In the genomic region with DNA sequence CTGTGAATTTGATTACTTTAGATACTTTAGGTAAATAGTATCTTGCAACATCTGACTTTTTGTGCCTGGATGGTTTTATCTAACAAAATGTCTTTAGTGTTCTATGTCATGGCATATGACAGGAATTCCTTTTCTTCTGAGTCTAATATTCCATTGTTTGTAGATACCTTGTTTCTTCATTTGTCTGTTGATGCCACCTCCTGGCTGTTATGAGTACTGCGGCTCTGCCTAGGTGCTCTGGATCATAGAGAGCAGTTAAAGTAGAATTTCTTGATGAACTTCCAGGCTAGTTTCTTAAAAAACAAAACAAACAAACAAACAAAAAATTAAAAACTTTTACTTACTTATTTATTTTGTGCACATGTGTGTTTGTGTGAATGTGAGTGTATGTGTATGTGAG, we compare ENCODE assay signal across 9 mouse cellular contexts.
DNase-seq lines count a peak whose midpoint lies in the region; ATAC-seq lines count a peak whose summit lies in the region.
"Had no signal": no experiment of that assay in that cellular context is flagged by ENCODE, and none has a peak within 500 bp of the region (broad histone marks: within the 10 kb centered on the region; RNA-seq: fewer than 3 reads in every experiment).

No protein-coding gene starts in this region.

- H3K27ac ChIP-seq in embryonic facial prominence, embryonic 11.5 days (replicated peaks; ENCODE audit: low read depth, low read length), result no peak overlapping the region
- H3K27ac ChIP-seq in embryonic facial prominence, embryonic 10.5 days (replicated peaks), result no peak overlapping the region
- H3K27ac ChIP-seq in midbrain, embryonic 11.5 days (ENCODE audit: low read depth, low read length), result no peak overlapping the region
- H3K27ac ChIP-seq: stomach, embryonic 15.5 days had no signal

- no peak overlapping the region for H3K4me3 ChIP-seq in embryonic facial prominence, embryonic 11.5 days (ENCODE audit: low read depth, low read length)
- no peak overlapping the region for H3K4me3 ChIP-seq in embryonic facial prominence, embryonic 10.5 days
- no peak overlapping the region for H3K4me3 ChIP-seq in midbrain, embryonic 11.5 days (ENCODE audit: low read depth, low read length)
- H3K4me3 ChIP-seq: stomach, embryonic 15.5 days had no signal

- H3K27me3 ChIP-seq in embryonic facial prominence, embryonic 11.5 days (ENCODE audit: control insufficient read depth, insufficient read depth, low read length), result no peaks in the 10 kb centered on the region
- H3K27me3 ChIP-seq in embryonic facial prominence, embryonic 10.5 days (replicated peaks; ENCODE audit: low read depth, poor library complexity, severe bottlenecking), result no peaks in the 10 kb centered on the region
- no peaks in the 10 kb centered on the region for H3K27me3 ChIP-seq in midbrain, embryonic 11.5 days (ENCODE audit: control insufficient read depth, insufficient read depth, low read length)
- H3K27me3 ChIP-seq: stomach, embryonic 15.5 days had no signal

- no peak overlapping the region for H3K9ac ChIP-seq in embryonic facial prominence, embryonic 11.5 days (replicated peaks; ENCODE audit: low read length)
- no peak overlapping the region for H3K9ac ChIP-seq in midbrain, embryonic 11.5 days (ENCODE audit: low read length)
- H3K9ac ChIP-seq: stomach, embryonic 15.5 days had no signal

- no peaks in the 10 kb centered on the region for H3K9me3 ChIP-seq in embryonic facial prominence, embryonic 11.5 days (replicated peaks; ENCODE audit: control insufficient read depth, low read length)
- H3K9me3 ChIP-seq in embryonic facial prominence, embryonic 10.5 days, result no peaks in the 10 kb centered on the region
- H3K9me3 ChIP-seq in midbrain, embryonic 11.5 days (ENCODE audit: control insufficient read depth, low read length), result no peaks in the 10 kb centered on the region
- H3K9me3 ChIP-seq: stomach, embryonic 15.5 days had no signal

- H3K36me3 ChIP-seq in embryonic facial prominence, embryonic 11.5 days (replicated peaks; ENCODE audit: control insufficient read depth, insufficient read depth, low read depth, low read length), result no peaks in the 10 kb centered on the region
- no peaks in the 10 kb centered on the region for H3K36me3 ChIP-seq in embryonic facial prominence, embryonic 10.5 days (replicated peaks)
- H3K36me3 ChIP-seq in midbrain, embryonic 11.5 days (ENCODE audit: control insufficient read depth, insufficient read depth, low read length), result no peaks in the 10 kb centered on the region
- H3K36me3 ChIP-seq: stomach, embryonic 15.5 days had no signal

- peak; percentile 15 for DNase-seq in embryonic facial prominence, embryonic 11.5 days (ENCODE audit: low spot score)
- no peak for DNase-seq in embryonic facial prominence, embryonic 10.5 days (ENCODE audit: low spot score)
- peak; percentile 7 for DNase-seq in ovary, postnatal 14 days (ENCODE audit: low spot score)
- no peak for DNase-seq in ovary, postnatal 10 days (ENCODE audit: low spot score)
- peak; percentile 59 for DNase-seq in c-Kit-positive CD71-positive TER-119-positive erythroid progenitor cells, embryonic 14.5 days (ENCODE audit: low spot score)
- peak; percentile 60 to 65 for DNase-seq in kidney, postnatal 4 days
- DNase-seq in retina, postnatal 7 days (ENCODE audit: low read depth, low spot score), result peak; percentile 8
- DNase-seq in midbrain, embryonic 11.5 days (ENCODE audit: low spot score, missing footprints), result no peak

- H3K4me2 ChIP-seq in embryonic facial prominence, embryonic 11.5 days (ENCODE audit: low read depth, low read length), result no peak overlapping the region
- no peak overlapping the region for H3K4me2 ChIP-seq in midbrain, embryonic 11.5 days
- H3K4me2 ChIP-seq: stomach, embryonic 15.5 days had no signal

- H3K4me1 ChIP-seq in embryonic facial prominence, embryonic 11.5 days (ENCODE audit: control insufficient read depth, insufficient read depth, low read length), result no peaks in the 10 kb centered on the region
- no peaks in the 10 kb centered on the region for H3K4me1 ChIP-seq in embryonic facial prominence, embryonic 10.5 days
- no peaks in the 10 kb centered on the region for H3K4me1 ChIP-seq in midbrain, embryonic 11.5 days (ENCODE audit: control insufficient read depth, insufficient read depth, low read length)
- H3K4me1 ChIP-seq: stomach, embryonic 15.5 days had no signal

- no peak for ATAC-seq in embryonic facial prominence, embryonic 11.5 days (replicated peaks; ENCODE audit: insufficient number of reproducible peaks, low FRiP score, low TSS enrichment, low read depth)
- ATAC-seq in midbrain, embryonic 11.5 days (ENCODE audit: low FRiP score), result no peak

- WGBS in embryonic facial prominence, embryonic 11.5 days, result 57% methylated on average over 1 of the region's 1 CpGs
- WGBS in embryonic facial prominence, embryonic 10.5 days, result 65% methylated on average over 1 of the region's 1 CpGs
- 71% methylated on average over 1 of the region's 1 CpGs for WGBS in midbrain, embryonic 11.5 days

Comparison
In these comparisons a context has a peak if more than half of its experiments do, and no peak if none do; other contexts are left out.
1. DNase-seq: peak in embryonic facial prominence, embryonic 11.5 days (single experiment), ovary, postnatal 14 days (single experiment), c-Kit-positive CD71-positive TER-119-positive erythroid progenitor cells, embryonic 14.5 days (single experiment), kidney, postnatal 4 days (2 of 2) and retina, postnatal 7 days (single experiment); none in embryonic facial prominence, embryonic 10.5 days (single experiment), ovary, postnatal 10 days (single experiment) and midbrain, embryonic 11.5 days (single experiment).